Mouse (Mus musculus) midbrain, embryonic 12.5 days (tissue): ENCODE results near the gene Olfr455. TPM values are rescaled to one million over a fixed set of nuclear protein-coding genes. Genes with fewer than 3 reads are reported as not detected.

Source experiments
- polyA plus RNA-seq: library from polyadenylated mRNA; unstranded; fragments of >200 nt; fragmentation: Nextera tagmentation; extraction: Ambion mirVana; gene quantifications from 2 replicates; pipeline ENCODE4 v1.2.1, GENCODE M21; 2016

Gene Olfr455
- polyA plus RNA-seq, 1 experiment from 2014 or later, result not detected

Other genes starting within 250 kb of the Olfr455 start
- 4.2 and 4.9 TPM in 2 replicates for gene Fam131b, start 222.9 kb downstream of the Olfr455 start, polyA plus RNA-seq
- gene Zyx, start 198.0 kb downstream of the Olfr455 start, polyA plus RNA-seq, result 66.7 and 71.5 TPM in 2 replicates
- gene Epha1, start 174.3 kb downstream of the Olfr455 start, polyA plus RNA-seq, result 0.81 and 1.3 TPM in 2 replicates
- not detected in 2 replicates for gene Tas2r143, start 147.3 kb downstream of the Olfr455 start, polyA plus RNA-seq
- gene Tas2r135, start 142.2 kb downstream of the Olfr455 start, polyA plus RNA-seq, result not detected in 2 replicates
- not detected in 2 replicates for gene Tas2r126, start 113.1 kb downstream of the Olfr455 start, polyA plus RNA-seq
- not detected in 2 replicates for gene Olfr458, start 82.4 kb downstream of the Olfr455 start, polyA plus RNA-seq
- gene Olfr457, start 71.3 kb downstream of the Olfr455 start, polyA plus RNA-seq, result not detected in 2 replicates
- gene Olfr456, start 60.4 kb downstream of the Olfr455 start, polyA plus RNA-seq, result not detected in 2 replicates
- gene Tcaf3, start 50.1 kb upstream of the Olfr455 start, polyA plus RNA-seq, result not detected in 2 replicates
- gene Tcaf2, start 97.7 kb upstream of the Olfr455 start, polyA plus RNA-seq, result 3.2 TPM in 2 replicates
- gene Tcaf1, start 162.5 kb upstream of the Olfr455 start, polyA plus RNA-seq, result 182 and 205 TPM in 2 replicates
- gene Olfr453, start 191.8 kb upstream of the Olfr455 start, polyA plus RNA-seq, result not detected in 2 replicates
- not detected in 2 replicates for gene Olfr38, start 208.8 kb upstream of the Olfr455 start, polyA plus RNA-seq
- not detected in 2 replicates for gene Olfr452, start 237.5 kb upstream of the Olfr455 start, polyA plus RNA-seq